Mouse (Mus musculus) limb, embryonic 14.5 days (tissue): ENCODE measurements around the gene Thrap3. TPM values are rescaled to one million over a fixed set of nuclear protein-coding genes. Genes with fewer than 3 reads are reported as not detected.

Experiments
- ATAC-seq: fragments of 200-750 bp; cut with Nextera tagmentation; 2 replicates; pipeline ENCODE4 v1.8.0; 2017; ENCODE audit warnings: low read depth, moderate number of reproducible peaks, moderate TSS enrichment; ENCODE audit not compliant: low FRiP score
- DNase-seq: peaks from one replicate; pipeline ENCODE4 v3.0.0-alpha.2; 2015; ENCODE audit warnings: low spot score
- H3K27ac ChIP-seq: fragments of 300-500 bp; sonication (generic); replicated peaks from 2 replicates; pipeline ENCODE4 v1.5.1; 2014; ENCODE audit warnings: low read depth, mild to moderate bottlenecking, low read length, moderate library complexity, mixed read lengths
- H3K27me3 ChIP-seq: fragments of 300-500 bp; sonication (generic); 2 replicates; pipeline ENCODE4 v1.6.1; 2014; ENCODE audit warnings: low read length, mixed read lengths; ENCODE audit not compliant: control insufficient read depth, insufficient read depth
- H3K36me3 ChIP-seq: fragments of 300-500 bp; sonication (generic); 2 replicates; pipeline ENCODE4 v1.6.1; 2014; ENCODE audit warnings: mild to moderate bottlenecking, low read length, moderate library complexity, mixed read lengths; ENCODE audit not compliant: control insufficient read depth, insufficient read depth
- H3K4me1 ChIP-seq: fragments of 300-500 bp; sonication (generic); 2 replicates; pipeline ENCODE4 v1.6.1; 2014; ENCODE audit warnings: antibody characterized with exemption, low read length, mixed read lengths; ENCODE audit not compliant: control insufficient read depth, insufficient read depth
- H3K4me2 ChIP-seq: fragments of 300-500 bp; sonication (generic); replicated peaks from 2 replicates; pipeline ENCODE4 v1.6.1; 2014; ENCODE audit warnings: low read depth, mild to moderate bottlenecking, low read length, moderate library complexity; ENCODE audit not compliant: severe bottlenecking
- H3K4me3 ChIP-seq: fragments of 300-500 bp; sonication (generic); replicated peaks from 2 replicates; pipeline ENCODE4 v1.5.1; 2014; ENCODE audit warnings: low read length
- H3K9ac ChIP-seq: fragments of 300-500 bp; sonication (generic); 2 replicates; pipeline ENCODE4 v1.6.1; 2014; ENCODE audit warnings: mild to moderate bottlenecking, low read depth, low read length, moderate library complexity; ENCODE audit not compliant: severe bottlenecking
- H3K9me3 ChIP-seq: fragments of 300-500 bp; sonication (generic); 2 replicates; pipeline ENCODE4 v1.6.1; 2016; ENCODE audit warnings: low read length; ENCODE audit not compliant: control insufficient read depth
- POLR2A ChIP-seq: fragments of 200-500 bp; IDR thresholded peaks from 2 replicates; pipeline ENCODE4 v1.8.0; 2012; ENCODE audit warnings: inconsistent platforms, mild to moderate bottlenecking, moderate library complexity, borderline replicate concordance; ENCODE audit not compliant: insufficient read depth, insufficient read length; ENCODE audit errors: extremely low read depth
- WGBS: fragments of 180-500 bp; shearing (Covaris S2); extraction: QIAGEN DNeasy Blood & Tissue Kit; methylation state at CpG from one replicate; pipeline ENCODE4 v1.1.7; 2014; 5-methylcytosine and 5-hydroxymethylcytosine counted together
- polyA plus RNA-seq, 2 experiments: library from polyadenylated mRNA; depleted of rRNA in 1 of 2; stranded (reverse) in 1 of 2; unstranded in 1 of 2; fragments of >200 nt; fragmentation: Nextera tagmentation in 1 of 2; extraction: Ambion mirVana in 1 of 2; gene quantifications; 2 replicates each; pipeline versions ENCODE4 v1.2.1 to v1.2.3; 2012 to 2014

The Thrap3 gene
- polyA plus RNA-seq, 2 experiments: 191 to 204 TPM

DNA sequence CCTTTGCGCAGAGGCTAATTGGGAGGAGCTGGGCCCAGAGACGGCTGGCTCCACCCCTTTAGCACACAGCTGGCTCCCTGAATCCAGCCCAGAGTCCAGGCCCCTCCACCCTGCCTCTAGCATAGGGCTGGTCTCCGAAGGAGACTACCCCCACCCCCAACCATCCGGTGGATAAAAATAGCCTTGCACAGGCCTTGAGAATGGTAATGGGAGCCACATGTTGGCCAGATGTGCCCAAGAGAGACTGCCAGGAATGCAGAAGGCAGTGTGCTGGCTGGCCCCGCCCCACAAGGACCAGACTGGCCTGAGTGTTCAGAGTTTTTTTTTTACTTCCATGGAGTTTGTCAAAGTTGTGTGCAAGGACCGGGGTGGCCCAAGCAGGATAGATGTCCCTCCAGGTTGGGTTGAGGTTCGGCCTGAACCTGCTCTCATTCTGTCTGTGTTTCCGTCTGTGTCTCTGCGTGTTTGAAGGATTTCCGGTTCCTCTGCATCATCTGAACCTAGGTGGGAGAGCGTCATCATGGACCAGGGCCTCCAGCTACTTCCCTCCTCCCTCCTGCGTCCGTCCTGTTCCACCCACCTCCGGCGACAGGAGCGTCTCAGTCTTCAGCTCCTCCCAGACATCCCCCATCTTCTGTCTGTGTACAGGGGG is 52.1 kb downstream of the Thrap3 start:
- Histone ChIP-seq H3K9me3 (no peaks in the 10 kb centered on the region), H3K4me3 (peak overlapping the region; percentile 72), H3K9ac (peak overlapping the region; percentile 36; the same call in 1 of the 2 replicates), H3K36me3 (peaks cover 34% of the 10 kb centered on the region), H3K27me3 (no peaks in the 10 kb centered on the region), H3K4me2 (peak overlapping the region; percentile 98), H3K27ac (peak overlapping the region; percentile 94), H3K4me1 (peaks cover 42% of the 10 kb centered on the region)
- ATAC-seq: peak; percentile 88
- no peak for TF ChIP-seq POLR2A
- DNase-seq: peak; percentile 96
- 2% methylated on average over 16 of the region's 16 CpGs for WGBS

DNA sequence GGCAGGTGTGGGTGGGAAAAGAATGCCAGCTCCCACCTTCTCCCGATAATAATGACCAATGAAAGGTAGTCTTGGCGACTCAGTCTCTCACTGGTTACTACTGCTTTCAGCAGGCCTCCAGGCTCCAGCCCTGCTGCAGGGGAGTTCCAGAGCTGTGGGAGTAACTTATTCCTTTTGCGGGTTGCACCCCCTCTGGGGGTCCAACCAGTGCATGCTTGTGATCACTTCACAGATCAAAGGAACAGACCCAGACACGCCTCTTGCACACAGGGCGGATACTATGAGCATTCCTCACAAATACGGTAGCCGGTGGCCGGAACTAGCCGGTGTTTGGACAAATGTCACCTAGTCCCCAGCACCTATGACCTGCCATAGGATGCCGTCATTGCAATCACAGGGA is 52.8 kb downstream of the Thrap3 start:
- WGBS: 4% methylated on average over 10 of the region's 10 CpGs
- DNase-seq: no peak
- H3K36me3 ChIP-seq: peaks cover 34% of the 10 kb centered on the region
- H3K4me1 ChIP-seq: peaks cover 38% of the 10 kb centered on the region
- peak overlapping the region; percentile 75 for H3K9ac ChIP-seq
- H3K4me3 ChIP-seq: peak overlapping the region; percentile 72
- H3K27ac ChIP-seq: peak overlapping the region; percentile 94
- no peak for TF ChIP-seq POLR2A
- ATAC-seq: no peak
- no peaks in the 10 kb centered on the region for H3K9me3 ChIP-seq
- peak overlapping the region; percentile 98 for H3K4me2 ChIP-seq
- no peaks in the 10 kb centered on the region for H3K27me3 ChIP-seq

DNA sequence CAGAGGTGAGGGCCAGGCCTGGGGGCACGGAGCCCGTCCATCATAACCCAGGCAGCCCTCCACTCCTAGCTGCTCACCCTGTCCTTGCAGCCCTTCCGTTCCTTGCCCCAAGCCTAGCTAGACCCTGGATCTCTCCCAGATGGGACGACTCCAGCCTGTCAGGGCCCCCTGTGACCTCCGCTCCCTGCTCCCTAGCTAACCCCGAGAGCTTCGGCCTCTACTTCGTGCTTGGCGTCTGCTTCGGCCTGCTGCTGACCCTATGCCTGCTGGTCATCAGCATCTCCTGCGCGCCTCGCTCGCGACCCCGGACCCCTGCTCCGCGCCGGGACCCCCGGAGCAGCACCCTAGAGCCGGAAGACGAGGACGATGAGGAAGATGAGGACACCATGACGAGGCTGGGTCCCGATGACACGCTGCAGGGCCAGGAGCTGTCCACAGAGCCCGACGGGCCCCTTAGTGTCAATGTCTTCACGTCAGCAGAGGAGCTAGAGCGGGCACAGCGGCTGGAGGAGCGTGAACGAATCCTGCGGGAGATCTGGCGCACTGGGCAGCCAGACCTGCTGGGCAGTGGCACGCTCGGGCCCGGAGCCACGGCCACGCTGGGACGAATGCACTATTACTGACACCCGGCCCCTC is 53.4 kb downstream of the Thrap3 start:
- H3K9ac ChIP-seq: peak overlapping the region; percentile 75
- DNase-seq (no peak), ATAC-seq (no peak)
- H3K9me3 ChIP-seq: no peaks in the 10 kb centered on the region
- H3K27ac ChIP-seq: peak overlapping the region; percentile 94
- H3K4me1 ChIP-seq: peaks cover 38% of the 10 kb centered on the region
- peak overlapping the region; percentile 72 for H3K4me3 ChIP-seq
- WGBS: 16% methylated on average over 42 of the region's 42 CpGs
- TF ChIP-seq POLR2A: no peak
- H3K4me2 ChIP-seq: peak overlapping the region; percentile 98
- H3K36me3 ChIP-seq: peaks cover 33% of the 10 kb centered on the region
- H3K27me3 ChIP-seq: no peaks in the 10 kb centered on the region

DNA sequence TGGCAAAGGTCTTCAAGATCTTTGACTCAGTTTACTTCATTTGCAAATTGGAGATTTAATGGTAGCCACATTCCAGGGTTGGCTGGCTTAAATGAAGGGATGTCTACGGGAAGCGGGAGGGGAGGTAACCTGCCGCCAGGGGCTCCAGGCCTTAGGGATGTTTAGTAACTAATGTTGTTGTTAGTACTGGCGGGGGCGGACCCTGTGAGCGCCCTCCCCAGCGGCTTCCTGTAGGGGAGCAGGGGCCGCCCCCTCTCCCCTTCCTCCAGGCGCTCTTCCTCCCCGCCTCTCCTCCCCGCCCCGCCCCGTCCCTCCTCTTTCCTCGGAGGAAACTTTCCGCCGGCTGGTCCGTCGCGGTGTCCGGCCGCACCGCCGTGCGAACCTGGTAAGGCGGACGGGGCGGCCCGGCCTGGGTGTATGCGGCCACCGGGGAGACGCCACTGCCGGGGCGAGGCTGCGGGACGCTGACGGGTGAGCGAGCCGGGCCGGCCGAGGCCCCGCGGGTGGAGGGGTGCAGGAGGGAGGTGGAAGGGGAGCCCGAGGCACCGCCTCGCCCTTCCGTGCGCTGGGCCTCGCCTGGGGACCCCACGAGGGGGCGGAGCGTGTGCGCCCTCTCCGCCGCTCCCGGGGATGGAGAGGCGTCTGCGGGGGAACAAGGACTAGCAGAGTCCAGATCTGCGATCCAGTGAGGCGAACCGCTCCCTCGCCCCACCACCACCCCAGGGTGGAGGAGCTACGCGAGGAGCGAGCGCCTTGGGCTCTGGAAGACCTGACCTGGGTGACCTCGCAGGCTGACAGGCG is 54.2 kb downstream of the Thrap3 start:
- Histone ChIP-seq H3K4me2 (peak overlapping the region; percentile 98), H3K27ac (peak overlapping the region; percentile 94), H3K36me3 (peaks cover 29% of the 10 kb centered on the region), H3K27me3 (no peaks in the 10 kb centered on the region), H3K4me3 (peak overlapping the region; percentile 72), H3K4me1 (peaks cover 38% of the 10 kb centered on the region), H3K9me3 (no peaks in the 10 kb centered on the region), H3K9ac (peak overlapping the region; percentile 75)
- ATAC-seq (peak; percentile 66), DNase-seq (peak; percentile 87)
- TF ChIP-seq POLR2A: peak; percentile 13; the same call in 1 of the 2 replicates
- 2% methylated on average over 39 of the region's 67 CpGs for WGBS

DNA sequence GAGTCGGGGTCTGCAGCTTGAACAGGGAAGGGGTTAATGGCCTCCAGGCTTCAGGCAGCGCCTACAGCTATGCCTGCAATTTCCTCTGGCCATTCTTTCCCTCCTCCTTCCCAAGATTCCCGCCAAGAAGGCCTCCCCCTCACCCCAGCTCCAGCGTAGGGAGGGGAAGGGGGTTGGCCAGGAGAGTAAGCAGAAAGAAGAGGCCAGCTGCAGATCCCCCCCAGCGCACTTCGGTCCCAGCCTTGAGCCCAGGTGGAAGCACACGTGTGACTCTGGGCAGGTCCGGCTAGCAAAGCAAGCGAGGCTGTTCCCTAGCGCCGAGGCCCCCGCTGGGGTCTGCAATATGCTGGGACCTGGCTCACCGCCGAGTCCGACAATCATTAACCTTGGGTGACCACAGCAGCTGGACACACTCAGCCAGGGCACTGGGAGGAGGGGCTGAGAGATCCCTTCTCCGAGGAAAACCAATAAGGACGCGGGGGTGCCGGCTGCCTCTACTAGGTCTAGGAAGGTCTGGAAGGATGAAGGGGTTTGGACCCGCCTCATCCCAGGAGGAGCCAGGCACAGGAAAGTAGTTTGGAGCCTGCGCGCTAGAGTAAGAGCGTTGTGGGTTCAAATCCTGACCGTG is 54.9 kb downstream of the Thrap3 start, which contains the start of gene Eva1b:
Eva1b (plus strand) TSS at position 212 of the 628 bp plus-strand sequence.
- peak; percentile 77 for DNase-seq
- H3K4me3 ChIP-seq: peak within 1 kb of the TSS; percentile 72
- peaks cover 38% of the 10 kb centered on the region for H3K4me1 ChIP-seq
- peak within 1 kb of the TSS; percentile 75 for H3K9ac ChIP-seq
- peaks cover 23% of the 10 kb centered on the region for H3K36me3 ChIP-seq
- TF ChIP-seq POLR2A: 0 out of 2 replicates have a peak, but pooled peaks have one; percentile 26
- peak; percentile 58 for ATAC-seq
- H3K4me2 ChIP-seq: peak within 1 kb of the TSS; percentile 98
- H3K27me3 ChIP-seq: no peaks in the 10 kb centered on the region
- WGBS: 1% methylated on average over 24 of the region's 24 CpGs
- H3K27ac ChIP-seq: peak within 1 kb of the TSS; percentile 94
- no peaks in the 10 kb centered on the region for H3K9me3 ChIP-seq
